Mouse (Mus musculus) cerebellum, adult (tissue): Measurements from ENCODE around the gene Brd7.
A peak's percentile ranks its signal among the peaks of the same experiment; 100 is the strongest.

Experiments
- ATAC-seq: cut with Nextera tagmentation; 2 replicates; pipeline ENCODE4 v1.9.2; 2017; ENCODE audit warnings: mild to moderate bottlenecking, moderate library complexity, mixed read lengths; ENCODE audit not compliant: insufficient number of reproducible peaks, low FRiP score, low TSS enrichment

Brd7 gene

GRCm38 (mm10) chr8:88313991-88314390, 48.0 kb downstream of the Brd7 start:
- ATAC-seq = no peak

- no peak for ATAC-seq
These were observed 49.0 kb downstream of the Brd7 start for GRCm38 (mm10) chr8:88312966-88313365.

- ATAC-seq = no peak
These were observed 51.7 kb downstream of the Brd7 start for GRCm38 (mm10) chr8:88310286-88310685.

GRCm38 (mm10) chr8:88309881-88310280, 52.1 kb downstream of the Brd7 start:
- ATAC-seq = no peak

GRCm38 (mm10) chr8:88309274-88309873, 52.6 kb downstream of the Brd7 start:
- no peak for ATAC-seq

GRCm38 (mm10) chr8:88307736-88308135, 54.3 kb downstream of the Brd7 start:
- ATAC-seq = no peak

- no peak for ATAC-seq
These were observed 55.5 kb downstream of the Brd7 start for GRCm38 (mm10) chr8:88306511-88306910.

GRCm38 (mm10) chr8:88305814-88306213, 56.2 kb downstream of the Brd7 start:
- ATAC-seq = no peak

GRCm38 (mm10) chr8:88301589-88302437, 60.2 kb downstream of the Brd7 start:
- ATAC-seq = no peak

- ATAC-seq = no peak
These were observed 61.9 kb downstream of the Brd7 start for GRCm38 (mm10) chr8:88299907-88300603.

- ATAC-seq = no peak
These were observed 63.3 kb downstream of the Brd7 start for GRCm38 (mm10) chr8:88298733-88299103.

- peak; percentile 84 for ATAC-seq
These were observed 63.8 kb downstream of the Brd7 start for GRCm38 (mm10) chr8:88297976-88298732.

- ATAC-seq = no peak
These were observed 67.0 kb downstream of the Brd7 start for GRCm38 (mm10) chr8:88294977-88295376.

- no peak for ATAC-seq
These were observed 68.2 kb downstream of the Brd7 start for GRCm38 (mm10) chr8:88293590-88294356.

- no peak for ATAC-seq
These were observed 69.1 kb downstream of the Brd7 start for GRCm38 (mm10) chr8:88292926-88293325.

- no peak for ATAC-seq
These were observed 70.7 kb downstream of the Brd7 start for GRCm38 (mm10) chr8:88291305-88291690.

GRCm38 (mm10) chr8:88290326-88291304, 71.4 kb downstream of the Brd7 start:
- ATAC-seq = no peak

GRCm38 (mm10) chr8:88289901-88290300, 72.1 kb downstream of the Brd7 start:
- ATAC-seq = no peak
